Mouse (Mus musculus) heart, embryonic 16.5 days (tissue): ENCODE results near the gene Poldip2. TPM values are rescaled to one million over a fixed set of nuclear protein-coding genes. Genes with fewer than 3 reads are reported as not detected.
A peak's percentile ranks its signal among the peaks of the same experiment; 100 is the strongest.
"Not testable (repeated sequence)": the region's sequence is repeated elsewhere in the genome, so short reads cannot be mapped to it uniquely, and the experiment has no call there.

Experiments
- ATAC-seq: fragments of 200-750 bp; cut with Nextera tagmentation; replicated peaks from 2 replicates; pipeline ENCODE4 v1.8.0; 2017; ENCODE audit warnings: moderate number of reproducible peaks; ENCODE audit not compliant: insufficient read depth, low FRiP score; ENCODE audit errors: extremely low read depth
- H3K27ac ChIP-seq: fragments of 300-500 bp; sonication (generic); 2 replicates; pipeline ENCODE4 v1.5.1; 2014; ENCODE audit warnings: mild to moderate bottlenecking, low read length, control low read depth, moderate library complexity
- H3K27me3 ChIP-seq: fragments of 300-500 bp; sonication (generic); 2 replicates; pipeline ENCODE4 v1.6.1; 2014; ENCODE audit warnings: low read length, mixed read lengths; ENCODE audit not compliant: control insufficient read depth, insufficient read depth
- H3K36me3 ChIP-seq: fragments of 300-500 bp; sonication (generic); 2 replicates; pipeline ENCODE4 v1.6.1; 2014; ENCODE audit not compliant: control insufficient read depth, insufficient read depth
- H3K4me1 ChIP-seq: fragments of 300-500 bp; sonication (generic); 2 replicates; pipeline ENCODE4 v1.6.1; 2014; ENCODE audit warnings: low read length, mixed read lengths; ENCODE audit not compliant: control insufficient read depth, insufficient read depth
- H3K4me2 ChIP-seq: fragments of 300-500 bp; sonication (generic); 2 replicates; pipeline ENCODE4 v1.6.1; 2014; ENCODE audit warnings: low read depth, mild to moderate bottlenecking, control low read depth, low read length
- H3K4me3 ChIP-seq: fragments of 300-500 bp; sonication (generic); 2 replicates; pipeline ENCODE4 v1.5.1; 2014; ENCODE audit warnings: mild to moderate bottlenecking, control low read depth, low read length
- H3K9ac ChIP-seq: fragments of 300-500 bp; sonication (generic); 2 replicates; pipeline ENCODE4 v1.6.1; 2014; ENCODE audit warnings: low read length, control low read depth
- H3K9me3 ChIP-seq: fragments of 300-500 bp; sonication (generic); replicated peaks from 2 replicates; pipeline ENCODE4 v1.6.1; 2016; ENCODE audit warnings: low read length; ENCODE audit not compliant: control insufficient read depth
- WGBS: fragments of 180-500 bp; shearing (Covaris S2); extraction: QIAGEN DNeasy Blood & Tissue Kit; methylation state at CpG from one replicate; pipeline ENCODE4 v1.1.7; 2014; 5-methylcytosine and 5-hydroxymethylcytosine counted together
- polyA plus RNA-seq: library from polyadenylated mRNA; unstranded; fragments of >200 nt; fragmentation: Nextera tagmentation; extraction: Ambion mirVana; gene quantifications from 2 replicates; pipeline ENCODE4 v1.2.1, GENCODE M21; 2015

The Poldip2 gene
- polyA plus RNA-seq, 1 experiment from 2014 or later = 186 TPM

DNA sequence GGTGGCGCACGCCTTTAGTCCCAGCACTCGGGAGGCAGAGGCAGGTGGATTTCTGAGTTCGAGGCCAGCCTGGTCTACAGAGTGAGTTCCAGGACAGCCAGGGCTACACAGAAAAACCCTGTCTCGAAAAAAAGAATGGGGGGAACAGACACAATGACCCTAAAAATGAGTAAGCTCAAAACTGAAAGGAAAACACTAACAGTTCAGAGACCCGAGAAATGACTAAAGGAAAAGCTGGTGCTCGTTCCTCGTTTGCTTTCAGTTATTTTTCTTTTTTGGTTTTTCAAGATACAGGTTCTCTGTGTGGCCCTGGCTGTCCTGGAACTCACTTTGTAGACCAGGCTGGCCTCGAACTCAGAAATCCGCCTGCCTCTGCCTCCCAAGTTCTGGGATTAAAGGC, 19.5 kb downstream of the Poldip2 start:
- ATAC-seq, H3K4me1 ChIP-seq, H3K4me3 ChIP-seq, H3K4me2 ChIP-seq, H3K9me3 ChIP-seq, H3K27me3 ChIP-seq, H3K9ac ChIP-seq: not testable (repeated sequence)
- WGBS = 76% methylated on average over 10 of the region's 10 CpGs
- Histone ChIP-seq H3K36me3 (peaks cover 32% of the 10 kb centered on the region), H3K27ac (peak overlapping the region; percentile 82)

DNA sequence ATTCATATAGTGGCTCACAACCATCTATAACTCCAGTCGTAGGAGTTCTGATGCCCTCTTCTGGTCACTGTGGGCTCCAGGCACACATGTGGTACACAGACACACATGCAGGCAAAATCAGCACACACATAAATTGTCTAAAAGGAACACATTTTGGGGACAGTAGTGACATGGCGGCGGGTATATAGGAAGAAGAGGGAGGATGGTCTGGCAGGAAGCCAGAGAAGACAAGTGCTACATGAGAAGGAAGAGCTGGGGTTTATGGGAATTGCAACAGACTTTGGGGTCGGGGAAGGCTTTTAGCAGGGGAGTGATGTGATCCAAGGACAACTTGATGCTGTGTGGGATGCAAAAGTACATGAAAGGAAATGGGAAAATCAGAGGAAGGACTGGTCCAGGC, 22.5 kb downstream of the Poldip2 start:
- peak overlapping the region; percentile 80 for H3K4me3 ChIP-seq
- peaks cover 20% of the 10 kb centered on the region for H3K4me1 ChIP-seq
- peak overlapping the region; percentile 94 for H3K27ac ChIP-seq
- H3K27me3 ChIP-seq = no peaks in the 10 kb centered on the region
- H3K36me3 ChIP-seq = peaks cover 16% of the 10 kb centered on the region
- H3K9ac ChIP-seq = no peak overlapping the region
- H3K4me2 ChIP-seq = peak overlapping the region; percentile 82
- WGBS = 77% methylated on average over 4 of the region's 4 CpGs
- ATAC-seq = no peak
- no peaks in the 10 kb centered on the region for H3K9me3 ChIP-seq

DNA sequence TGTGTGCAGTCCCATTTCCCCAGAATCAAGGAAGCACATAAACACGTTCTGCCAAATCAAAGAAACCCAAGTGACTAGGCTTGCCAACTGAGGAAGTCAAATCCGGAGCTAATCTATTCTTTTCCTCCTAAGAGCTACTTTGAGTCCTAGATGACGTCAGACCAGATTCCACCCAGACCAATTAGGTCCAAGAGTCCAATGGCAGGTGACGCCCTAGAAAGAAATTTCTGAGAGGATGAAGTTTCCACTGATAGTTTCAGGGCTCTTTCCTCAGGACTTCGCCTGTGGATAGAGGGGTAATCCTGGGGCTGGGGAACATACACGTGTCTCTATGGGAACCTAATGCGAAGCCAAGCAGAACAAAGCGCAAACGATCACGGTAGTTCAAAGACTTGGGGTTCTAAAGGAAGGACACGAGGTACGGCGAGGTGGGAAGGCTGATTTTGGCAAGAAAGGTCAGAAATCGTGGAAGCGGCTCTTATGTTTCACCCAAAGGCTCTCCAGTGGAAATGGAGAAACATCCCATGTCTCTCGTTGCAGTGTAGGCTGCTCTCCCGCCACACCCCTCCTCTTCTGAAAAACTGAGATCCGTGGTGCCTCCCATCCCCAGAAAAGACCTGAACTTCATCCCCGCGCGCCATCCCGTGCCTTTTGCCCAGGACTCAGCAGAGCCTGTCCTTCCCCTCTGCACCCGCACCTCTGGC, 23.5 kb downstream of the Poldip2 start:
- H3K4me1 ChIP-seq = peaks cover 20% of the 10 kb centered on the region
- peak overlapping the region; percentile 94 for H3K27ac ChIP-seq
- peak overlapping the region; percentile 85 for H3K9ac ChIP-seq
- H3K4me2 ChIP-seq = peak overlapping the region; percentile 82
- no peaks in the 10 kb centered on the region for H3K9me3 ChIP-seq
- WGBS = 1% methylated on average over 23 of the region's 23 CpGs
- H3K36me3 ChIP-seq = peaks cover 20% of the 10 kb centered on the region
- peak overlapping the region; percentile 80 for H3K4me3 ChIP-seq
- ATAC-seq = peak; percentile 3; the same call in 1 of the 2 replicates
- H3K27me3 ChIP-seq = no peaks in the 10 kb centered on the region

DNA sequence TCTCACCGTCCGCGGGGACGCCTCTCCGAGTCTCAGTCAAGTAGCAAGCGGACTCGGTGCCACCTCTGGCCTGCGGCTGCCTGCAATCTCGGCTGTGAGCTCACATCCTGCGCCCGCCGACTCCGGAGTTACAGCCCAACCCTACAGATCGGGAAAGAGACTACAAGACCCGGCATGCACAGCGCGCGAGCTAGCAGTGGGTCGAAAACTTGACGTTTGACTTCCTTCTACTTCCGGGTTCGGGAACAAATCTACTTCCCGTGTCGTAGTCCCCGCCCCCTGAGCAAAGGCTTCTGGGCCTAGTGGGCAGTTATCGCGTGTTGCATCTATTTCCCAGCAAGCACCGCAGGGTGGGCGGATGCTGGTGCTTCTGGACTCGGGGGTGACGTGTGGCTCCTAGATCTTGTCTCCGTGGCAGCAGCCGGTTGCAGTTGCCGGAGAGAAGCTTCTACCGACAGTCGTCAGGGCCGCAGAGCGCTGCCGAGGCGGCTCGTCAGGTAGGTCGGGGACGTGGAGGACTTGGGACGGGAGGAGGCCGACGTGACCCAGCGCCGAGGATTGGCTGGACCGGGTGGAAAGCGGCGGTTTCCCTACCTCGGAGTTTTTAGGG, 24.2 kb downstream of the Poldip2 start, which contains the start of the genes Tnfaip1 and Ift20:
TSS of gene Tnfaip1 (minus strand) at position 253 of the 610 bp plus-strand sequence.
TSS of gene Ift20 (plus strand) at position 282 of the 610 bp plus-strand sequence.
- under 1% methylated on average over 52 of the region's 52 CpGs for WGBS
- Histone ChIP-seq H3K4me1 (peaks cover 20% of the 10 kb centered on the region), H3K36me3 (peaks cover 25% of the 10 kb centered on the region), H3K27me3 (no peaks in the 10 kb centered on the region), H3K4me3 (peak within 1 kb of the TSS; percentile 80), H3K9me3 (no peaks in the 10 kb centered on the region), H3K4me2 (peak within 1 kb of the TSS; percentile 86), H3K27ac (peak within 1 kb of the TSS; percentile 94), H3K9ac (peak within 1 kb of the TSS; percentile 88)
- peak; percentile 98 for ATAC-seq

DNA sequence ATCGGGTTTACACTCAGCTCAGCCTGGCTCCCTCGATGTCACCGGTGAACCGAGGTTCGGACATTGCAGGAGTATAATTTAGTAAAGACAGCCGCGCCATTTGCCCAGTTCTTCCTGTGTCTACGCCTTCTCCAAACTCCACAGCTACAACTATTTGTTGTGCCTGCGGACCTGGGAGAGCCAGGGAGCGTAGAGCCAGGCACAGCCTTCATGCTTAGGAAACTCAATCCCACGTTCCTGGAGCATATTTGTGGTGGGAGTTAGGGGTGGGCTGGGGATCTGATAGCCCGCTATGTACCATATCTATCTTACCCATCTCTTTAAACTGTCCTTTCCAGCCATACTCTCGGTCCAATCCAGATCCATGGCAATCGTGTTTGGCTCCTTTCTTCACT, 24.7 kb downstream of the Poldip2 start:
- 0 out of 2 replicates have a peak, but pooled peaks have one; percentile 1 for ATAC-seq
- H3K4me3 ChIP-seq = peak overlapping the region; percentile 80
- peak overlapping the region; percentile 86 for H3K4me2 ChIP-seq
- H3K36me3 ChIP-seq = peaks cover 25% of the 10 kb centered on the region
- peak overlapping the region; percentile 83 for H3K27ac ChIP-seq
- H3K4me1 ChIP-seq = peaks cover 20% of the 10 kb centered on the region
- under 1% methylated on average over 14 of the region's 14 CpGs for WGBS
- no peaks in the 10 kb centered on the region for H3K27me3 ChIP-seq
- H3K9ac ChIP-seq = peak overlapping the region; percentile 88
- H3K9me3 ChIP-seq = no peaks in the 10 kb centered on the region

DNA sequence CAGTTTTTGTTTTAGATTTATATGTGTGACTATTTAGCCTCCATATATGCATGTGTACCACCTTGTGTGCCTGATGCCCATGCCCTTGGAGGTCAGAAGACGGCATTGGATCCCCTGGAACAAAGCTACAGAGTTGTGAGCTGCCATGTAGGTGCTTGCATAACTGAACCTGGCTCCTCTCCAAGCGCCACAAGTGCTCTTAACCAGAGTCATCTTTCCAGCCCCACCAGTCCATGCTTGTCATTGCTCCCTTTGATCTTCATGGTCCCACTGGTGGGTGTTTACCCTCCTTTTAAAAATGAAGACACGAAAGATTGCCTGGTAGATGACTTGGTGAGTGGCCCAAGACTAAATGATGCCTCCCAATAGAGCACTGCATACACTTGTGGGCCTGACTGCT, 28.4 kb downstream of the Poldip2 start:
- Histone ChIP-seq H3K36me3 (peaks cover 35% of the 10 kb centered on the region), H3K27me3 (no peaks in the 10 kb centered on the region), H3K9ac (no peak overlapping the region), H3K4me3 (no peak overlapping the region), H3K9me3 (no peaks in the 10 kb centered on the region), H3K4me2 (no peak overlapping the region), H3K27ac (no peak overlapping the region), H3K4me1 (peaks cover 10% of the 10 kb centered on the region)
- WGBS = 77% methylated on average over 3 of the region's 3 CpGs
- ATAC-seq = no peak

DNA sequence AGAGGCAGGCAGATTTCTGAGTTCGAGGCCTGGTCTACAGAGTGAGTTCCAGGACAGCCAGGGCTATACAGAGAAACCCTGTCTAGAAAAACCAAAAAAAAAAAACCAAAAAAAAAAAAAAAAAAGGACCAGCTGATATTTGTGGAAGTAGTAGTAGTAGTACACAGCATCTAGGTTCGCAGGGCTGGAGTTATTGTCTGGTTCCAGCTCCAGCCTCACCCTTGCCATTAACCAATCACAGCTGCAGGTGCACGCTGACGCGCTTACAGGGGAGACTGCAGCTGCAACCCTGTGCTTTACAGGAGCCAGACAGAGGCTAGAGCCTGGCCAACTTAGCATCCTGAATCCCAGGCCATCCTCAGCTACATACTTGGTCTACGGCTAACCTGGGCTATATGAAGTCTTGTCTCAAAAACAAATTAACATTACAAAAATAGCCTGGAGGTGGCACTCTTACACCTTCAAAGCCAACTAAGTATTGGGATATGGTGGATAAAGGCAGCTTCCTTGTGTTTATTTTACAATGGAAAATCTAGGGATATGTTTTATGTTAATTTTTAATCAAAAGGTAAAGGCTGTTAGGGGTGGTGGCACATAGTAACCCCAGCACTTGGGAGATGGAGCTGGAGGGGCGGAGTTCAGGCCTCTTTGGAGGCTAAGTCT, 32.6 kb downstream of the Poldip2 start:
- 88% methylated on average over 7 of the region's 7 CpGs for WGBS
- H3K9ac ChIP-seq = no peak overlapping the region
- no peaks in the 10 kb centered on the region for H3K9me3 ChIP-seq
- no peak overlapping the region for H3K4me2 ChIP-seq
- H3K36me3 ChIP-seq = peaks cover 24% of the 10 kb centered on the region
- no peaks in the 10 kb centered on the region for H3K27me3 ChIP-seq
- ATAC-seq = no peak
- no peak overlapping the region for H3K4me3 ChIP-seq
- H3K27ac ChIP-seq = no peak overlapping the region
- peaks cover 6% of the 10 kb centered on the region for H3K4me1 ChIP-seq

DNA sequence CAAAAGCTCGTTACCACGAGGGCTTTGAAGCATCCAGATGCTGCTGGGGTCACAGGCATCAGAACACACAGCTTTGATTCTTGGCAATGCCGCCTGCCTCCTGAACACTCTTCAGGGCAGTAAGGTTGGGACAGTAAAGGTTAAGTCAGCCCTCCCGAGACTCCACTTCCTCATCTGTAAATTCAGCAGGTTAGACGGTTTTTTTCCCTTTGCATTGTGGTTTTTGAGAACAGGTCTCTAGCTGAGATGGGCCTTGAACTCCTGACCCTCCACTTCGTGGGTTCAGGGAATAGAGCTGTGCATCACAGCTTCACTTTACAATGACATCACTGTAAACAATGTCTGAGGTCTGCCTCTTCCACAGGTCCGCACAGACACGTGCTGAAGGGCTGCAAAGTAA, 33.2 kb downstream of the Poldip2 start:
- no peak for ATAC-seq
- no peak overlapping the region for H3K4me3 ChIP-seq
- no peak overlapping the region for H3K27ac ChIP-seq
- no peak overlapping the region for H3K9ac ChIP-seq
- H3K4me2 ChIP-seq = no peak overlapping the region
- peaks cover 18% of the 10 kb centered on the region for H3K36me3 ChIP-seq
- no peaks in the 10 kb centered on the region for H3K27me3 ChIP-seq
- WGBS = 58% methylated on average over 8 of the region's 8 CpGs
- peaks cover 9% of the 10 kb centered on the region for H3K4me1 ChIP-seq
- H3K9me3 ChIP-seq = no peaks in the 10 kb centered on the region
